Mouse (Mus musculus) kidney, adult 2 months (tissue): ENCODE measurements around the gene Vezt.

Experiments
- CTCF ChIP-seq: fragments of 200-500 bp; conservative IDR thresholded peaks from 2 replicates; pipeline ENCODE4 v1.5.1; 2011; ENCODE audit warnings: low read depth, mild to moderate bottlenecking, control low read depth, low read length, moderate library complexity, mixed read lengths; ENCODE audit not compliant: insufficient read depth, insufficient read length
- POLR2A ChIP-seq: fragments of 200-500 bp; IDR thresholded peaks from one replicate; pipeline ENCODE4 v1.6.1; 2011; ENCODE audit warnings: low read depth, low read length, control low read depth

GRCm38 (mm10) chr10:93969306-93969705 is 66.3 kb downstream of the Vezt start:
- no peak for TF ChIP-seq CTCF
- TF ChIP-seq POLR2A = no peak
